Mouse (Mus musculus): ENCODE measurements around the gene Lrrc3c.
"Not testable (repeated sequence)": the region's sequence is repeated elsewhere in the genome, so short reads cannot be mapped to it uniquely, and the experiment has no call there.

Gene Lrrc3c

DNA sequence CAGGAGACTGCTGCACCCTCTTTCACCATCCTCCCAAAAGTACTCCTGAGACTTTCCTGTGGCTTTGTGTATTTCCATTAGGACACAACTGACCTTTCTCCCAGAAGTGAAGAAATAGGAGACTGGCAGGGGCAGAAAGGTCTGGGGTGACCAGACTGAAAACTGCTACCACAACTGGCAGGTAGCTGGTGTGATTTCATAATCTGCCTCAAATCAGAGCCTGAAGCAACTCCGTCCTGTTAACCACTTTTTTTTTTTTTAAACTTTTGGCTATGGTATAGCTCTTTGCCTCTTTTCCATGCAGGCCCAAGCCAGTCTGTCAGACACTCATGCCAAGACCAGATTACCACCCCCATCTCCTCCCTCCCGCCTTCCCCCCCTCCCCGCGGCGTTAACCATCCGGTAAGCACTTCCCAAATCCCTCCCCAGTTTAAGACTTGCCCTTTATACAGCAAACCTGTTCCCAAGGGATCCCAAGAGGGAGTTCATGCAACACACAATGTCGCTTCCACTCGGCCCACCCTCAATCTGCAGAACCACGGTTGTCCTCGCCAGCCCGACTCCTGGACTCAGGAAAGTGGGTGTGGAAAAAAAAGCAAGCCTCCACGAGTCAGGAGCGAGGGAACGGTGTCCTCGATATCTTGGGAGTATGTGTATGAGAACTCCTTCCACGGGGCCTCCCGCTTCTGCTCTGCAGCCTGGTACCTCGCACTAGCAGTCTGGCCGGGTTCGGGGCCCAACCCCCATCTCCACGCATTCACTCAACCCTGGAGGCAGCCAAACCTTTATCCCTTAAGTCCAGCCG lies 11.8 kb upstream of the Lrrc3c start:
- no peak for DNase-seq (ENCODE audit: low spot score)

DNA sequence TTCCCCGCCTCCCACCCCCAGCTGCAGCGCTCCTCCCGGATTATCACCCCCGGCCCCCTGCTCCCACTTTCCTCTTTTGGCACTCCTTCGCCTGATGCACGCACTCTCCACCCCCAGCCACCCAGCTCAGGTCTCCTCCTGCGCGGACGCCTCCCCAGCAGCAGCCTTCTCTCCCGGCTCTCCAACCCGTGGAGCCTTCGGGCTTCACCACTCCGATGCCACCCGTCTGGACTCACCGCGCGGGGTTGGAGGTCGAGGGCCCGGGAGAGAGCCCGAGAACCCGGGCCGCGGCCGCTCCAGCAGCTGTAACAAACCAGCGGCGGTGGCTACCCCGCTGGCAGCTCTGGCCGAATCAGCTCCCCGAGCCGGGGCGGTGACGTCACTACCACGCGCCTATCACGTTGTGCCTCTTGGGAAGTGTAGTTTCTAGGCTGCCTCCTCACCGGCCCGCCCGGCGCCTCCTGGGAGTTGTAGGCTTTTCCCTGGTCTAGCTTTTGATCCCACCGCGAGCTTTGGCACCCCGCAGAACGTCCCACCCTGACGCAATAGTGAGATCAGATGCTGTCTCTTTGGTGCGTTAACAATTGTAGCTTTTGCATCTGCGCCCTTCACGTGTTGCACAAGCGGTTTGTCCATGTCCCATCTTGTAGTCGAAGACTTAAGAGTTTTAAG lies 11.1 kb upstream of the Lrrc3c start, which contains the start of gene Ormdl3:
Ormdl3 (minus strand) TSS at position 477 of the 672 bp plus-strand sequence.
- peak; percentile 91 for DNase-seq (ENCODE audit: low spot score)

GRCm38 (mm10) chr11:98587684-98588546 lies 10.2 kb upstream of the Lrrc3c start:
- peak; percentile 38 for DNase-seq (ENCODE audit: low spot score)

GRCm38 (mm10) chr11:98588833-98589281 lies 9.2 kb upstream of the Lrrc3c start:
- DNase-seq (ENCODE audit: low spot score), result no peak

GRCm38 (mm10) chr11:98589306-98589705 lies 8.8 kb upstream of the Lrrc3c start:
- no peak for DNase-seq (ENCODE audit: low spot score)

- DNase-seq (ENCODE audit: low spot score), result no peak
Measured at GRCm38 (mm10) chr11:98590548-98591445, 7.3 kb upstream of the Lrrc3c start.

- DNase-seq (ENCODE audit: low spot score), result no peak
Measured at GRCm38 (mm10) chr11:98595021-98595420, 3.1 kb upstream of the Lrrc3c start.

GRCm38 (mm10) chr11:98595473-98595872 lies 2.6 kb upstream of the Lrrc3c start:
- DNase-seq (ENCODE audit: low spot score), result no peak

GRCm38 (mm10) chr11:98595955-98596354 lies 2.1 kb upstream of the Lrrc3c start:
- DNase-seq (ENCODE audit: low spot score), result no peak

- no peak for DNase-seq (ENCODE audit: low spot score)
Measured at GRCm38 (mm10) chr11:98597363-98597762, 728 bp upstream of the Lrrc3c start.

DNA sequence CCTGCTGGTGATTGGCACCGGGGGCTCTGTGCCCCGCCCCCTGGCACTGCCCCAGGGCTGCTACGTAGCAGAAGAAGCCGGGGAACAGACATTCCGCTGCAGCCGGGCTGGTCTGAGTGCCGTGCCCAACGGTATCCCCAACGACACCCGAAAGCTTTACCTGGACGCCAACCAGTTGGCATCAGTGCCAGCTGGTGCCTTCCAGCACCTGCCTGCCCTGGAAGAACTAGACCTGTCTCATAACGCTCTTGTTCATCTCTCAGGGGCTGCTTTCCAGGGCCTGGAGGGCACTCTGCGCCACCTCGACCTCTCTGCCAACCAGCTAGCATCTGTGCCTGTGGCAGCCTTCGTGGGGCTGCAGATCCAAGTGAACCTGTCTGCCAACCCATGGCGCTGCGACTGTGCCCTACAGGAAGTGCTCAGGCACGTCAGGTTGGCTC lies 780 bp downstream of the Lrrc3c start:
- DNase-seq (ENCODE audit: low spot score), result no peak

GRCm38 (mm10) chr11:98599291-98599690 lies 1.2 kb downstream of the Lrrc3c start:
- no peak for DNase-seq (ENCODE audit: low spot score)

DNA sequence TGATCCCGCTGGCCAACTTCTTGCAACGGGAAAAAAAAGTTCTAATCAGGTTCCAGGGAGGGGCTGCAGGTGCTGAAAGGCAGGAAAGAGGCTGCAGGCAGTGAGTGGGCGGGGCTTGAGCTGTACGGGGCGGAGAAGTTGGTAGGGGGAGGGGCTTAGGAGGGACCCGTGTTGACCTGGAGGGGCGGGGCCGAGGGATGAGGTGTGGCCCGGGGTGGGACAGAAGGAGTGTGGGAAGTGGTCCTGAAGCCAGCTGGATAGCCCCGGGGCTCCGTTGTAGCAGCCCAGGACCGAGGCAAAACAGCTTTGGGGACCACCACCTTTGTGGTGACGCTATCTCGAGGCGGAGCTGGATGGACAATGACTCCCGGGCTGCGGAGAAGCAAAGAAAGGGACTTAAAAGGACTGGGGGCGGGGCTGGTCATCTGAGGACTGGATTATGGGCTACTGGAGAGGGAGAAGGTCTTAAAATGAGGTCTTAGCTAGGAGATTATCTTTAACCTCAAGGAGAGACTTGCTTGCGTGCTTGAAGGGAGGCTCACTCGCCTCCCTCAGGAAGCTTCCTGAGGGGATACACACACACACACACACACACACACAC lies 4.1 kb downstream of the Lrrc3c start:
- no peak for DNase-seq (ENCODE audit: low spot score)

- DNase-seq (ENCODE audit: low spot score), result no peak
Measured at GRCm38 (mm10) chr11:98603953-98604352, 5.9 kb downstream of the Lrrc3c start.

GRCm38 (mm10) chr11:98604911-98605310 lies 6.8 kb downstream of the Lrrc3c start:
- not testable (repeated sequence) for DNase-seq (ENCODE audit: low spot score)

DNA sequence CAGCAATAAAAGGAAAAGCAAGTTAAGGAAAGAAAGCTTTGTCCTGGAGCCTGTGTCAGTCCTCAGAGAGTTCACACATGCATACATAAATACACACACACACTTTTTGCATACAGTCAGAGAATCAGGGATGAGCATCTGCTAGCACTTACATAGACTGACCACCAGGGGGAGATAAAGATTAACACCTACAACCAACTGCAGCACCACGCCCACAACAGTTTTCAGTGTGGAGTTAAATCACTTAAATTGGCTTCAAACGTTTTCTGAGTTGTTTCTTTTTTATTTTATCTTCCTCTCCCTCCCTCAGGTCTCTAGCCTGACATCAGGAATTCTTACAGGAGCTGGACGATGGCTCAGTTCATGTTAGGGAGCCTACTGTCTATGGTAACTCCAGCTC lies 8.7 kb downstream of the Lrrc3c start:
- peak; percentile 43 for DNase-seq (ENCODE audit: low spot score)

DNA sequence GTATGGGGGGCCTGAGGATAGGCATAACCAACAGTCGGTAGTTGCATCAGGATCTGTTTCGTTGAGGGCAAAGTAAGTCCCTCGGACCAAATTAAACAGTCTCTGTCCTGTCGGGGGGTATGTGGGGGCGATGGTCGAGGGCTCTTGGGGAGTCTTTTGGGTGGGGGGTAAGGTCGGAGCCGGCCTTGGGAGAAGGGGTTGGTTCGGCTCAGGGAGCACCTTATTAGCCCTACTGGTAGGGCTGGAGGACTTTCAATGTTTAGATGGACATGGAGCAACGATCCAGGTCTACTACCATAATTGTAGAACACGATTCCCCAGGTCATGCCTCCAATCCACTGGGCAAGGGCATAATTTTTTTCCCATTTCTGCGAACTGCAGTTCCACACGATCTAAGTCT lies 22.7 kb downstream of the Lrrc3c start:
- no peak for DNase-seq (ENCODE audit: low spot score)

DNA sequence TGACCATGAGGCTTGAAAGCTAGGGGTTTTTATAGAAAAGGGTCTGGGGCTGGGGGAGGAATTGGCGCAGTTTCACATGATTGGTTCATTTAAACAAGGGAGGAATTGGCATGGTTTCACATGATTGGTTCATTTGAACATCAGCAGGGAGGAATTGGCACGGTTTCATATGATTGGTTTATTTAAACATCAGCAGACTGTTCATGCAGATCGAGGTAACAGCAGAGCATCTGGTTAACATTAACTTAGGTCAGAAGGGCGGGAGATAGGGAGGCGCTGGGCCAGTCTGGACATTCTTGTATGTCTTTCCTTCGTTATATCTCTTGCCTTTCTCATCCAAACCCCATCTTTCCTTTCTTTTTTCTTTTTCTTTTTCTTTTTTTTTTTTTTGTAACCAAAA lies 25.9 kb downstream of the Lrrc3c start:
- DNase-seq (ENCODE audit: low spot score), result not testable (repeated sequence)

DNA sequence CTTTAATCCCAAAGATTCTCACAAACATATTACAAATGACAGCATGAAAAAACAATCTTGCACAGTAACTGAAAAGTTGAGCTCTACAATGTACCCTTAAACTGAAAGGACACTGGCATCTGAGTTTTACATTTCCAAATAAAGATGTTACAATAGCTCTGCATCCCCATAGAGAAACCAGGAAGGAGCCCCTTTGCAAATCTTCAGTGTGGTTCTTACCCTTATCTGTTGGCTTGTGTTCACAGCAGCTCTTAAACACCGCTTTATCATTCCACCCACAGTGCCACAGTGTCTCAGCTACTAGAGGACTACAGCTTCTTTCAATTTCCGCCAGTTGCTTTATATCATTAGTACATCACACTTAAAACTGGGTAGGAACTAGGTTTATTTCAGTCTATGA lies 26.3 kb downstream of the Lrrc3c start:
- DNase-seq (ENCODE audit: low spot score), result not testable (repeated sequence)

- DNase-seq (ENCODE audit: low spot score), result no peak
Measured at GRCm38 (mm10) chr11:98625611-98626410, 27.7 kb downstream of the Lrrc3c start, which contains the start of the genes Gm12355 and Gsdma3. Gene Gm12355, minus strand, starts transcription at chr11:98625661. Gene Gsdma3, plus strand, starts transcription at chr11:98626360.

All from layer of hippocampus, adult 9-10 months (tissue).